Comparison of ENCODE assay signal across 18 mouse cellular contexts in genomic region chr2:59451675-59452074, GRCm38 (mm10). TPM values are rescaled to one million over a fixed set of nuclear protein-coding genes. Genes with fewer than 3 reads are reported as not detected.
"Had no signal": no experiment of that assay in that cellular context is flagged by ENCODE, and none has a peak within 500 bp of the region (broad histone marks: within the 10 kb centered on the region; RNA-seq: fewer than 3 reads in every experiment).

No protein-coding gene starts in this region.

- DNase-seq: kidney, adult 8-10 months; layer of hippocampus, postnatal 36 days; lung, adult 2 months; lung, postnatal 14 days; lung, postnatal 4 days; midbrain, embryonic 14.5 days; thymus, postnatal 25 days had no signal

- H3K4me2 ChIP-seq: midbrain, embryonic 11.5 days had no signal

- H3K27ac ChIP-seq: layer of hippocampus, adult 2 months; left cerebral cortex, adult 2 months; liver, embryonic 14.5 days; stomach, postnatal 0 days had no signal

- H3K4me3 ChIP-seq: layer of hippocampus, adult 2 months; left cerebral cortex, adult 2 months had no signal

- H3K9ac ChIP-seq: liver, embryonic 14.5 days had no signal

RNA-seq across cellular contexts. Expression of gene Dapl1, which starts 32.8 kb away (rescaled TPM):
- total RNA-seq: layer of hippocampus, adult 2 months; layer of hippocampus, postnatal 36 days; megakaryocyte progenitor cell, adult 5-6 weeks; megakaryocyte-erythroid progenitor cell, adult 5-6 weeks; midbrain, postnatal 0 days had no signal
- polyA plus RNA-seq: intestine, embryonic 14.5 days; liver, embryonic 14.5 days; neural tube, embryonic 11.5 days; neural tube, embryonic 14.5 days had no signal
